Mouse (Mus musculus) midbrain, embryonic 10.5 days (tissue): ENCODE results near the gene Exoc3l2. TPM values are rescaled to one million over a fixed set of nuclear protein-coding genes. Genes with fewer than 3 reads are reported as not detected.

Experiments
- DNase-seq: peaks from one replicate; pipeline ENCODE4 v3.0.0-alpha.2; 2017; ENCODE audit warnings: low spot score
- H3K27ac ChIP-seq: fragments of 300-500 bp; sonication (generic); replicated peaks from 2 replicates; pipeline ENCODE4 v1.5.1; 2016; ENCODE audit warnings: mild to moderate bottlenecking
- H3K27me3 ChIP-seq: fragments of 300-500 bp; sonication (generic); 2 replicates; pipeline ENCODE4 v1.6.1; 2016; ENCODE audit warnings: low read depth, mild to moderate bottlenecking; ENCODE audit not compliant: poor library complexity, severe bottlenecking
- H3K36me3 ChIP-seq: fragments of 300-500 bp; sonication (generic); 2 replicates; pipeline ENCODE4 v1.6.1; 2016; ENCODE audit warnings: mild to moderate bottlenecking, moderate library complexity
- H3K4me1 ChIP-seq: fragments of 300-500 bp; sonication (generic); 2 replicates; pipeline ENCODE4 v1.6.1; 2016
- H3K4me3 ChIP-seq: fragments of 300-500 bp; sonication (generic); 2 replicates; pipeline ENCODE4 v1.5.1; 2016; ENCODE audit warnings: mild to moderate bottlenecking, moderate library complexity
- H3K9me3 ChIP-seq: fragments of 300-500 bp; sonication (generic); replicated peaks from 2 replicates; pipeline ENCODE4 v1.6.1; 2016; ENCODE audit warnings: mild to moderate bottlenecking
- WGBS: fragments of 180-500 bp; shearing (Covaris S2); methylation state at CpG from one replicate; pipeline ENCODE4 v1.1.7; 2016; 5-methylcytosine and 5-hydroxymethylcytosine counted together
- polyA plus RNA-seq: library from polyadenylated mRNA; unstranded; fragments of >200 nt; fragmentation: Nextera tagmentation; extraction: Ambion mirVana; gene quantifications from 2 replicates; pipeline ENCODE4 v1.2.1, GENCODE M21; 2016

Gene Exoc3l2
- polyA plus RNA-seq, 1 experiment from 2014 or later: 0.81 TPM

DNA sequence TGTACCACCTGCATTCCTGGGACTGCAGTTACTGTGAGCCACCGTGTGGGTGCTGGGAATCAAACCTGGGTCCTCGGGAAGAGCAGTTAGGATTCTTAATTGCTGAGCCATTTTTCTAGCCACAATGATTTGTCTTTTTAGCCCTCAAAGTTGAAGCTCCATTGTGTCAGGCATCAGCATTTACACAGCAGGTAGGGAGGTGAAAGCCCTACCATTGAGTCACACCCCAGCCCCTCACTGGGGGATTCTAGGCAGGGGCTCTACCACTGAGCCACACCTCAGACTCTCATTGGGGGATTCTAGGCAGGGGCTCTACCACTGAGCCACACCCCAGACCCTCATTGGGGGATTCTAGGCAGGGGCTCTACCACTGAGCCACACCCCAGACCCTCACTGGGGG is 26.9 kb upstream of the Exoc3l2 start:
- H3K4me3 ChIP-seq: no peak overlapping the region

DNA sequence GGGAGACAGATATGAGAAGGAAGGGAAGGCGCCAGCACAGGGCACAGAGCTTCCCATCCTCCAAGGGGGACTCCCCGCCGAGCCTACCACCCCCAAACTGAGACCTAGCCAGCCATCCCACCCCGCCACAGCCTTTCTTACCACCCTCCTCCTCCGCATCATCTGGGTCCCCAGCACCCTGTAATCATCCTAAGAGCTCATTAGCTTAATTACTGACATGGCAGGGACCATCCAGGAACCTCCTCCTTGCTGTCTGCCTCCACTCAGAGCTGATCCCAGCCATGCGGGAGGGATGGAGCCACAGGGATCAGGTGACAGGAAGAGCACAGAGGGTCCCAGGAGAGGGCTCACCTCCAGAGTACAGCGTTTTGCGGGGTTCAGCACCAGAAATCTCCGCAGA is 26.1 kb upstream of the Exoc3l2 start:
- Histone ChIP-seq H3K9me3 (no peaks in the 10 kb centered on the region; the same call in 1 of the 2 replicates), H3K4me3 (no peak overlapping the region), H3K36me3 (peaks cover 98% of the 10 kb centered on the region), H3K27me3 (no peaks in the 10 kb centered on the region), H3K4me1 (no peaks in the 10 kb centered on the region), H3K27ac (no peak overlapping the region)
- DNase-seq: no peak
- 89% methylated on average over 9 of the region's 9 CpGs for WGBS

More for the DNA sequence above, 26.9 kb upstream of the Exoc3l2 start:
- no peaks in the 10 kb centered on the region for H3K4me1 ChIP-seq
- peaks cover 98% of the 10 kb centered on the region for H3K36me3 ChIP-seq
- no peaks in the 10 kb centered on the region for H3K27me3 ChIP-seq
- WGBS: 96% methylated on average over 2 of the region's 2 CpGs
- H3K9me3 ChIP-seq: no peaks in the 10 kb centered on the region; the same call in 1 of the 2 replicates
- no peak overlapping the region for H3K27ac ChIP-seq
- no peak for DNase-seq

DNA sequence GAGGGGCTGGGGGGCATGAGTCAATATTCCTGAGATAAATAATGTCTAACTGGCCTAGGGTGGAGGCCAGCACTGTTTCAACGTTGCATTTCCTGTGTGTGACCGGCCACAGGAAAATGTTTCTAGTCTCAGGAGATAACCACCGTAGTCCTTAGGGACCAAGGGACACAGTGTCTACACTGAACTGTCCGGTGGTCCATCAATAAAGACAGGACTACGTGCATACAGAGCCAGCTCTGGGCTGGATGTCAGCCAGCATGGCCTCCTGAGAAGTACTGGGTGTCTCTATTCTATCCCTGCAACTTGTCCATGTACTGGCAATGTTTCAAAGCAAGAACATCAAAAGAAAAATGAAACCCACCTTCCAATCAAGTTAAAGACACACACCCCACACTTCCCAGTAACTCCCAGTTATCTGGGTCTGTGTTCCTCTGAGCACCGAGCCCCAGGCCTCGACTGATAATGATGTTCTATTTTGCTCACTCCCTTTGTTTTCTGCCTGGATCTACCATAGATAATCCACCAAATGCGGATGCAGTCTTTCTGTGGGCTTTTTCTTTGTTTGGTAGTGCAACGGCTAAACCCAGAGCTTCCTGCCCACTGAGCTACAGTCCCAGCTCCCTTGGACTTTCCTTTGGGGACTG is 21.6 kb upstream of the Exoc3l2 start:
- H3K27me3 ChIP-seq: no peaks in the 10 kb centered on the region

DNA sequence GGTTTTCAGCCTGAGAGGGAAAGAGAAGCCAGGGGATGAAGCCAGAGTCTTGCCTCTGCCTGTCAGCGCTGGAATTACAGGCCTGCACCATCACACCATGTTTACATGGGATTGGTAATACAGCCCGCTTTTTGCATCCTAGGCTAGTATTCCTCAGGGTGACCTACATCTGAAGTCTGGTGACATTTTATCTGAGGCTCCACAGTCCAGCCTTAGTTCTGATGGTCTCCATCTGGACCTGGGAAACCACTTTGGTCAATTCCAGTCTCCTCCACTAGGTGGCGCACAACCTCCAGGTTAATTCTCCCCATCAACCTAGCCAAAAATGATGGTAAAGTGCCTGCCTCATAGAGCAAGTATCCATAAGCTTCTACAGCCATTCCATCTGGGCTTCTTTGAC is 19.8 kb upstream of the Exoc3l2 start:
- Histone ChIP-seq H3K27ac (no peak overlapping the region), H3K36me3 (peaks cover 92% of the 10 kb centered on the region)
- 40% methylated on average over 3 of the region's 3 CpGs for WGBS

More for the DNA sequence above, 21.6 kb upstream of the Exoc3l2 start:
- DNase-seq: no peak
- peaks cover 92% of the 10 kb centered on the region for H3K36me3 ChIP-seq
- no peak overlapping the region for H3K27ac ChIP-seq
- no peaks in the 10 kb centered on the region for H3K9me3 ChIP-seq
- 94% methylated on average over 9 of the region's 9 CpGs for WGBS
- H3K4me1 ChIP-seq: no peaks in the 10 kb centered on the region
- H3K4me3 ChIP-seq: no peak overlapping the region

DNA sequence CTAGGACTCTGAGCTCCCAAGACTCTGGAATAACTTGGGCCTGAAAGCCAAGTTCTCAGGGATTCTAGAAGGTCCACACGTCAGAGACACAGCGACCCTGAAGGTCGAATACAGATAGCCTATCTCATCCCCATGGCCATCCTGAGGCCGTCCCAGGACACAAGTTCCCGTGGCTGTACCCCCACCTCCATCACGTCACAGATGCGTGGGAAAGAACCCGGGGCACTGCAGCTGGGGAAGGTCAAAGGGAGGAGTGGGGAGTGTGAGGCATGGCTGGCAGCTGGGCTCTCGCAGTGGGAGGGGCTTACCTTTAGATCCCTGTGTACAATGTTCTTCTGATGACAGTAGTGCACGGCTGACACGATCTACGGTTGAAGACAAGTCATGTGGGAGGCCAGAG is 18.3 kb upstream of the Exoc3l2 start:
- WGBS: 90% methylated on average over 12 of the region's 12 CpGs
- peaks cover 93% of the 10 kb centered on the region for H3K36me3 ChIP-seq
- H3K4me3 ChIP-seq: no peak overlapping the region
- no peaks in the 10 kb centered on the region for H3K9me3 ChIP-seq
- H3K27me3 ChIP-seq: no peaks in the 10 kb centered on the region
- no peaks in the 10 kb centered on the region for H3K4me1 ChIP-seq
- DNase-seq: no peak
- H3K27ac ChIP-seq: no peak overlapping the region

More for the DNA sequence above, 19.8 kb upstream of the Exoc3l2 start:
- Histone ChIP-seq H3K4me1 (no peaks in the 10 kb centered on the region), H3K9me3 (no peaks in the 10 kb centered on the region), H3K4me3 (no peak overlapping the region), H3K27me3 (no peaks in the 10 kb centered on the region)
- DNase-seq: peak; percentile 74

DNA sequence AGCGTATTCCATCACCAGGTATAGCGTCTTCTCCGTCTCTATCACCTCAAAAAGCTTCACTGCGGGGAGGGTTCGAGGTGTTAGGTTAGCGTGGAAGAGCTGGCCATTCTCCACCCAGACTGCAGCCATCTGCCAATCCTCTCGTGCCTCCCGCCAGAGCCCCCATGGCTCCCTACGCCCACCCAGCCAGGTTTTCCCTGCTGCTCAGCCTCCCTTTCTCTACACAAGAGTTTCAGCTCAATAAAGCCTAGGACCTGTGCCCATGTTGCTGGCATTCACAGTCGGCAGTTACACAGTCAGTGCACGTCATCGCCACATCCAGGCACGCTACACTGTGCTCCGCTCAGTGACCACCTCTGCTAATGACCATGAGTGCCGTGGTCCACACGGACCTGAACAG is 15.4 kb upstream of the Exoc3l2 start:
- H3K27ac ChIP-seq: no peak overlapping the region
- 93% methylated on average over 16 of the region's 16 CpGs for WGBS
- H3K4me3 ChIP-seq: no peak overlapping the region
- peaks cover 93% of the 10 kb centered on the region for H3K36me3 ChIP-seq
- no peaks in the 10 kb centered on the region for H3K27me3 ChIP-seq
- DNase-seq: no peak
- no peaks in the 10 kb centered on the region for H3K4me1 ChIP-seq
- H3K9me3 ChIP-seq: peaks cover 10% of the 10 kb centered on the region; the same call in 1 of the 2 replicates

DNA sequence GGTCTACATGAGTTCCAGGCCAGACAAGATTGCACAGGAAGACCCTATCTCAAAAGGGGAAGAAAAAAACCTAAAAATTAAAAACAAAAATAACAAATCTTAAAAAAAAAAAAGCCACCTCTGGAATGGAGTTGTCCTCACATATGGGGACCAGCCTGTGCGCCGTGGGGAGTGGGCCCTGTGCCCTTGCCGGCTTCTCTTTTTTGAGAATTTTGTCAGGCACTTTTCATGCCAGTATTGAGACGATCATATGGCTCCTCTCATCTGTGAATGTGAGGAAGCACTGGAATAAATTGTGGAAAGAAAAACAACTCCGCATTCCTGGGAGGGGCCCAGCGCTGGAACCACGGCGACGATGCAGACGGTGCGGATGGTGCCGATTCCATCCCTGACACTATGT is 14.0 kb upstream of the Exoc3l2 start:
- peaks cover 91% of the 10 kb centered on the region for H3K36me3 ChIP-seq
- WGBS: 92% methylated on average over 12 of the region's 12 CpGs
- no peak overlapping the region for H3K4me3 ChIP-seq
- DNase-seq: no peak
- H3K27ac ChIP-seq: no peak overlapping the region
- H3K9me3 ChIP-seq: peaks cover 10% of the 10 kb centered on the region; the same call in 1 of the 2 replicates
- H3K27me3 ChIP-seq: no peaks in the 10 kb centered on the region
- 0 out of 2 replicates have a peak, but pooled peaks cover 2% of the 10 kb centered on the region for H3K4me1 ChIP-seq

DNA sequence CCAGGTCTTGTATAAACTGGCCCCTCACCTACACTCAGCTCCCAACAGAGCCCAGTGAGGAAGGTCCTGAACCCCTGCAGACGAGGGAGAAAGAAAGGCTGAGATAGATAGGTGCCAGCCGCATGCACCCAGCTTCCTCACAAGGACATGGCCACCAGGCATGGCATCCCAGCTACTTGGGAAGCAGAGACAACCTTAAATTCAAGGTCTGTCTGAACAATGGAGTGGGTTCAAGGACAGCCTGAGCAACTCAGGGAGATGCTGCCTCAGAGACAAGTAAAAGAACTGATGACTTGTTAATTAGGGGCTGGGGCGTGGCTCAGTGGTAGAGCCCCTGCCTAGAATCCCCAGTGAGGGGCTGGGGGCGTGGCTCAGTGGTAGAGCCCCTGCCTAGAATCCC is 7.9 kb upstream of the Exoc3l2 start:
- no peak overlapping the region for H3K4me3 ChIP-seq
- peaks cover 62% of the 10 kb centered on the region for H3K36me3 ChIP-seq
- H3K27me3 ChIP-seq: no peaks in the 10 kb centered on the region
- peaks cover 35% of the 10 kb centered on the region for H3K4me1 ChIP-seq
- no peak for DNase-seq
- peaks cover 10% of the 10 kb centered on the region; the same call in 1 of the 2 replicates for H3K9me3 ChIP-seq
- H3K27ac ChIP-seq: no peak overlapping the region
- WGBS: 87% methylated on average over 4 of the region's 4 CpGs

DNA sequence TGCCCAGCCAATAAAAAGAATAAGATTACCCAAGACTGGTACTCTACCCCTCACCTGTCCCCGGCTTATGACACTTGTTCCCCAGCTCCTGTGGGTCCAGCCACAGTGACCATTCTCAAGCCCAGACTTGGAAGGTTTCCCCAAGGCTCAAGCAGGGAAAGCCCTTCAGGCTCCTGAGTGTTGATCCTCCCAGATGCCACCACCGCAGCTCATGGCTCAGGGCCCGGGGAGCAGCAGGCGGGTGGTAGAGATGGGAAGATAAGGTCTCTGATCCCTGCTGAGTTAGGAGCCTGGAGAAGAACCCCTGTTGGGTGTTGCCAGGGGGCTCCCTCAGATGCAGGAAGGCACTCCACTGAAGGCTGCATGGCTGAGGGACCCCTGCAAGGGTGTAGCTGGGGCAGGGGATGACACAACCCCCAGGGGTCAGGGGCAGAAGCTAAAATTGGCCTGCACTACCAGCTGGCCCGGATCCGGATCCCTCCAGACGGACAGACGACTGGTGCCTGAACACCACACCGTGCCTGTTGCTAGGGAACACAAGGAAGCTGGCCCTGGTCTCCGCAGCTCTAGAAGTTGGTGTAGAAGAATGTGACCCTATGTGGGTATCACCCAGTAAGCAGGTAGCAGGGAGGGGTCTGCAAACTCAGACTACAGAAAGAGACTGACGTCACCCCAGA is 7.2 kb upstream of the Exoc3l2 start:
- H3K4me3 ChIP-seq: peak overlapping the region; percentile 98
- WGBS: 69% methylated on average over 11 of the region's 11 CpGs
- peaks cover 54% of the 10 kb centered on the region for H3K36me3 ChIP-seq
- peaks cover 35% of the 10 kb centered on the region for H3K4me1 ChIP-seq
- H3K9me3 ChIP-seq: peaks cover 10% of the 10 kb centered on the region; the same call in 1 of the 2 replicates
- no peak for DNase-seq
- H3K27ac ChIP-seq: no peak overlapping the region
- H3K27me3 ChIP-seq: no peaks in the 10 kb centered on the region

DNA sequence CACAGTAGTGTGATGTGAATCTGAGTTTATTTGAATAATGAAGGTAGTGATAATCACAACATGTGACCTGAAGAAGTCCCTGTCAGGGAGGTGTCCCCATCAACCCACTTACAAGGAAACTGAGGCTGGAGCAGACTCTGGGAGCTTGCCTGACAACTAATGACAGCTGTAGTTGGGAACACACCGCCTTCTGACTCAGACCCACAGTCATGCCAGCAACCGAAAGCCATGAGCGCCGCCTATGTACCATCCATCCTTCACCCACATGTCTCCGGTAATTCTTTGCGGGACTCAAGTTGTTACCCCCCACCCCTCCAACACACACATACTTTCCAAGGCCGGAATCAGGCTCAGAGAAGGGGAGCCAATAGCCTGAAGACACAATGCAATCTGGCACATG is 6.5 kb upstream of the Exoc3l2 start:
- Histone ChIP-seq H3K36me3 (peaks cover 48% of the 10 kb centered on the region), H3K27me3 (no peaks in the 10 kb centered on the region), H3K4me3 (peak overlapping the region; percentile 98), H3K9me3 (0 out of 2 replicates have a peak, but pooled peaks cover 5% of the 10 kb centered on the region), H3K4me1 (peaks cover 35% of the 10 kb centered on the region), H3K27ac (no peak overlapping the region)
- no peak for DNase-seq
- WGBS: 97% methylated on average over 7 of the region's 7 CpGs

DNA sequence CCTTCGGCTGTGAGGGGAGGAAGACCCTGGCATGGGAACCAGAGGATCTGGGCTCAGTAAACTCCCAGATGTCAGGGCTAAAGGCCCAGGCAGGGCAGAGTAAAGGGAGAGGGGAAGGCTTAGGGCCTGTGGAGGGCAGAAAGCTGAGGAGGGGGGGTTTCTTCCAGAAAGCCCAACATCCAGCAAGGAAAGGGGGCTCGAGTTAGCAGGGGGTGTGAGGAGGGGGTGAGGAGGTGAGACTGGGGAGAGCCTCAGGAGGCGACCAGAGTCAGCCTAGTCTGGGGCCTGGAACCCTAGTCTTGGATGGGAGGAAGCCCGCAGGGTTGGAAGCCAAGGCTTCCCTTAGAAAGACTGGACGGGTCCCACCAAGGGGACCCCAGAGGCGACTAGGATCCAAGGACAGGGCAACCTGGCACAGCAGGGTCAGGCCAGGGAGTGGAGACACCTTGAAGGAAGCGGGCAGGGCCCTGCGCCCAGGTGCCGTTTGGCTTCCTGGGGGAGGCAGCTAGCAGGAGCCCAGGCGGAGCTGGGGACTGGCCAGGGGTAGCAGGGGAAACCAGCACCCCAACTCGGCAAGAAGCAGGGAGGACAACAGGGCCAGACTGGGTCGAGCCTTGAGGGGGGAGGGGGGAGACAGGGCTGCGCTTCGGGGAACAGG is 5.6 kb upstream of the Exoc3l2 start:
- Histone ChIP-seq H3K27ac (peak overlapping the region; percentile 92), H3K4me3 (peak overlapping the region; percentile 98), H3K4me1 (peaks cover 35% of the 10 kb centered on the region), H3K9me3 (no peaks in the 10 kb centered on the region), H3K36me3 (peaks cover 38% of the 10 kb centered on the region), H3K27me3 (no peaks in the 10 kb centered on the region)
- DNase-seq: no peak
- WGBS: 10% methylated on average over 14 of the region's 14 CpGs

DNA sequence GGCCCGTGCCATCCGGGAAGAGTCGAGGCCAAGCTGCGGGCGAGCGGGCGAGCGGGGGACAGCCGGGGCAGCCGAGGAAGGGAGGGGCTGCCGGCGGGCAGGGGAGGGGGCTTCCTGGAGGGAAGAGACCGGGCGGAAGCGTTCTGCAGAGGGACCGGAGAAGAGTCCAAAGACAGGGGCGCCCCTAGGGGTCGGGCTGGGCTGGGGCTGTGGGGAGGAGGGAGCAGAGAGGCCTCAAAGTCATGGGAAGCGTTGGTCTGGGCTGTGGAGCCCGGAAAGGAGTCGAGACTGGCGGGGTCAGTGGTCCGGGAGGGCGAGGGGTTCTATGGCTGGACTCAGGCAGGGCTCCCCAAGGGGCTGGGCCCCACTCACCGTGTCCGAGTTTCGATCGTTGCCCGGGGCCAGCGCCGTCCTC is 5.1 kb upstream of the Exoc3l2 start:
- peaks cover 40% of the 10 kb centered on the region for H3K4me1 ChIP-seq
- peak overlapping the region; percentile 92 for H3K27ac ChIP-seq
- H3K36me3 ChIP-seq: peaks cover 37% of the 10 kb centered on the region
- DNase-seq: peak; percentile 83
- H3K27me3 ChIP-seq: peaks cover 3% of the 10 kb centered on the region; the same call in 1 of the 2 replicates
- peak overlapping the region; percentile 98 for H3K4me3 ChIP-seq
- no peaks in the 10 kb centered on the region for H3K9me3 ChIP-seq
- WGBS: 0% methylated on average over 30 of the region's 31 CpGs
